Mouse (Mus musculus): ENCODE measurements at regions not wholly inside any gene's neighbourhood (a gene's known extent, or its start where the extent isn't known, plus 50 kb on each side); places are given as distances from the start of the nearest gene placed in this dataset.

DNA sequence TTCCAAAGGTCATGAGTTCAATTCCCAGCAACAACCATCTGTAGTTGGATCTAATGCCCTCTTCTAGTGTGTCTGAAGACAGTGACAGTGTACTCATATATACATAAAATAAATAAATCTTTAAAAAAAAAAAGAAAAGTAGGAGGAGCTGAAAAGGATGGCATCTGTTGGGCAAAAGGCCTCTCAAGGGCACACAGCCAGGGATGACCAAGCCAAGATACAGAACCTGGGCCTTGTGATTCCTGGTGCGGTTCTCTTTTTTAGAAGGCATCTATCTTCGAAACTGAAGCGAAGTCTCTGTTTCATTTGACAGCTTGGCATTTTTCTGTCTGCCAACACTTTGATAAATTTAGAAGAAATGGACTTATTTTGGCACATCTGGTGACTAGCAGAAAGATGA lies 50.9 kb upstream of the Zc3h12a start:
- TF ChIP-seq CTCF (IDR thresholded peaks at IDR 0.05; ENCODE audit: control insufficient read depth, insufficient read depth, insufficient replicate concordance, low read depth, low read length) (no peak), POLR2A (IDR thresholded peaks at IDR 0.05; ENCODE audit: control insufficient read depth, low read depth, low read length) (no peak)

Measured in testis, adult 2 months (tissue).